Mouse (Mus musculus): ENCODE measurements around the gene Rnase2a. TPM values are rescaled to one million over a fixed set of nuclear protein-coding genes. Genes with fewer than 3 reads are reported as not detected.
A peak's percentile ranks its signal among the peaks of the same experiment; 100 is the strongest.
"Not testable (repeated sequence)": the region's sequence is repeated elsewhere in the genome, so short reads cannot be mapped to it uniquely, and the experiment has no call there.

Rnase2a gene
- total RNA-seq (2015): 5.9 and 6.8 TPM in 2 replicates
- 5.3 and 9.2 TPM in 2 replicates for total RNA-seq (2017)

- ATAC-seq (ENCODE audit: poor library complexity, severe bottlenecking): peak; percentile 82
These were observed at the start of gene Rnase2a for GRCm38 (mm10) chr14:51256041-51256440. Gene Rnase2a, minus strand, starts transcription at chr14:51256112.

GRCm38 (mm10) chr14:51291505-51291904 is 35.6 kb upstream of the Rnase2a start:
- no peak for ATAC-seq (ENCODE audit: poor library complexity, severe bottlenecking)

DNA sequence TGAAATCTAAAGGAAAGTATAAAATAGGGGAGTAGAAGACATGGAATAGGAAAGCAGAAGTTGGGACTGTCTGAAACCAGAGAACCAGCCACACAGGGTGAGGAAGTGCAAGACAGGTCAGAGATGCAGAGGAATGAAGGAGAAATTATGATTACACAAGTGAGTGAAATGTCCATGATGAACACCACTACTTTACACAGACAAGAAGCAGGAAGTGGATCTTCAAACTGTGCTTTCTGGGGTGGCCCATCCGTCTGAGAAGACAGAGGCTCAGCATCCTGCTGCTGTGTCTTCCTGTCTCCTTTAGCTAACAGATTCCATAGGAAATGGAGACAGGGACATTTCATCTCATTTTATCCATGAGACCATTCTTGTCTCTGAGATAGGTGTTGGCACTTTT is 22.6 kb upstream of the Rnase2a start:
- ATAC-seq (ENCODE audit: poor library complexity, severe bottlenecking): peak; percentile 75

- no peak for ATAC-seq (ENCODE audit: poor library complexity, severe bottlenecking)
These were observed 12.8 kb upstream of the Rnase2a start for GRCm38 (mm10) chr14:51268677-51269076.

- peak; percentile 92 for ATAC-seq (ENCODE audit: poor library complexity, severe bottlenecking)
These were observed 10.2 kb upstream of the Rnase2a start for GRCm38 (mm10) chr14:51266113-51266512.

DNA sequence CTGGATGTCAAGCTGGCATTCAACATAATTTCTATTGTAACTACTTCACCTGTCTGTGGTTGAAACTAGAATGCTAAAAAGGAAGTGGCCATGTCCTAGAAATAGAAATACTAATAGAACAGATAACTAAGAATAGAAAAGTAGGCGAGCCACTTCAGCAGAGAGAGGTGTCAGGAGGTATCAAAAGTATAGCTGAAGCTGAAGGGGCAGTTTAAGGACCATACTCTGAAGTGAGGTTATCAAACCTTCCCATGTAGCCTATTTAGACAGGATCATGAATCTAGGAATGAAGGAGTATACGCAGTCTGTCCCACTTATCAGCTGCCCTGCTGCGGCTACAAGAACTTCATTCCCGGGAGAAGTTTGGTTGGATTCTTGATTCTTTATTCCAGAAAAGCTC is 9.8 kb upstream of the Rnase2a start:
- ATAC-seq (ENCODE audit: poor library complexity, severe bottlenecking): no peak

DNA sequence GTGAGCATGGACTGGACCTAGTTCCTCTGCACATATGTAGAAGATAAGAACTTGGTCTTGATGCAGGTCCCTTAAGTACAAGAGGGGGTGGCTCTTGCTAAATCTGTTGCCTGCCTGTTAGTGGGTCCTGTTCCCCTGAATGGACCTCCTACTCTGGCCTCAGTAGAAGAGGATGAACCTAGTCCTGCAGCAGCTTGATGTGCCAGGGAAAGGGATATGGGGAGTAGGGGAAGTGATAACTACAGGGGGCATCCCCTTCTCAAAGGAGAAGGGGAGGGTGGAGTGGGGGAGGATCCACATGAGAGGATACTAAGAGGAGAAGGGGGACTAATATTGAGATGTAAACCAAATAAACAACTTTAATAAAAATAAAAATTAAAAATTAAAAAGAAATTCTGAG is 6.5 kb upstream of the Rnase2a start:
- peak; percentile 89 for ATAC-seq (ENCODE audit: poor library complexity, severe bottlenecking)

DNA sequence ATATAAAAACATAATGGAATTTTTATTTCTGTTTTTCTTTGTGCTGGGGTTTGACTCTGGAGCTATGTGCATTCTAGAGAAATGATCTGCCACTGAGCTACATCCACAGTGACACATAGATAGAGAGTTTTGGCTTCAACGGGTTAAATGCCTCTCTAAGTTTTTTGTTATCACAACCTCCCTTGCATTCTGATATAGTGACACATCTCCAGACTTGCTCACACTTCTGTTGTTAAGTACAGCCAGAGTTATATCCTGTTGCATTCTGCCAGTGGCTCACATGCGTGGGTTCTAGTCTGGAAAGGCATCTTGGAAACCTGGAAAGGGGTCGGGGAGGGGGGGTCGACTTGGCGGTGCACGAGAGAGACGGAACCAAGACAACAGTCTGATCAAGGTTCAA is 3.8 kb upstream of the Rnase2a start:
- ATAC-seq (ENCODE audit: poor library complexity, severe bottlenecking): no peak

GRCm38 (mm10) chr14:51253569-51253968 is 2.3 kb downstream of the Rnase2a start:
- ATAC-seq (ENCODE audit: poor library complexity, severe bottlenecking): peak; percentile 50; the same call in 1 of the 2 replicates

GRCm38 (mm10) chr14:51252206-51252605 is 3.7 kb downstream of the Rnase2a start:
- not testable (repeated sequence) for ATAC-seq (ENCODE audit: poor library complexity, severe bottlenecking)

DNA sequence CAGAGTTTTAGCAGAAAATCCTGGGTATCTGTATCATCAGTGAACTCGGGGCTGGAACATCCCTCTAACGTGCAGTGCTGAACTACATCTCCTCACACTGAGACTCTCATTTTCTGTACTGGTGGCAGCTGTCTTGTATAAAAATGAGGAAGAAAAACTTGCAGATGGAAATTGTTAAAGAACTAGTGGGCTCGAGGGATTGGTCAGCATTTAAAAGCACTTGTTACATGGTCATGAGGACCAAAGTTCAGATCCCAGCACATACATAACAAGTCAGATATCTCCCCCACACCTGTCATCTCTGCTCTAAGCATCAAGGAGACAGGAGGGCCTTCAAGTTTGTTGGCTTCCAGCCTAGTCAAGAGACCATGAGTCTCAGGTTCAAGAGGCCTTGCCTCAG is 5.6 kb downstream of the Rnase2a start:
- no peak for ATAC-seq (ENCODE audit: poor library complexity, severe bottlenecking)

- no peak for ATAC-seq (ENCODE audit: poor library complexity, severe bottlenecking)
These were observed 8.2 kb downstream of the Rnase2a start for GRCm38 (mm10) chr14:51247736-51248135.

GRCm38 (mm10) chr14:51240899-51241298 is 15.0 kb downstream of the Rnase2a start:
- ATAC-seq (ENCODE audit: poor library complexity, severe bottlenecking): peak; percentile 53

DNA sequence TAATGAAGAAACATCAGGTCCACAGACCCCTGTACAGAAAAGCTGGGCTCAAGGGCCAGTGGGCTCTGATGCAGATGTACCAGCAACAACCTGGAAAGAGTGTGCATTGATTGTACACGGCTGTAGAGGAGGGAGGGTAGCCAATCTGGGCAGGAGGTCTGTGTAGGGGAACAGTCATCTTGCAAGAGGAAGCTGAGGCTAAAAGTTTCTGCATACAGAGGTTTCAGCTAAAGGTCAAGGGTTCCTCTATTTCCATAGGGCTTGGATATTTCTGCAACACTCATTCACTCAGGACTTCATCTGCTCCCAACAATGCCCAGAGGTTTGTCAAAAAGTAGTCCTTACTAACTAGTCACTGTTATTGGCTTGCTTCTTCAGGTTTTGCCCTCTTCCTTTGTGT is 18.4 kb downstream of the Rnase2a start:
- peak; percentile 91 for ATAC-seq (ENCODE audit: poor library complexity, severe bottlenecking)

DNA sequence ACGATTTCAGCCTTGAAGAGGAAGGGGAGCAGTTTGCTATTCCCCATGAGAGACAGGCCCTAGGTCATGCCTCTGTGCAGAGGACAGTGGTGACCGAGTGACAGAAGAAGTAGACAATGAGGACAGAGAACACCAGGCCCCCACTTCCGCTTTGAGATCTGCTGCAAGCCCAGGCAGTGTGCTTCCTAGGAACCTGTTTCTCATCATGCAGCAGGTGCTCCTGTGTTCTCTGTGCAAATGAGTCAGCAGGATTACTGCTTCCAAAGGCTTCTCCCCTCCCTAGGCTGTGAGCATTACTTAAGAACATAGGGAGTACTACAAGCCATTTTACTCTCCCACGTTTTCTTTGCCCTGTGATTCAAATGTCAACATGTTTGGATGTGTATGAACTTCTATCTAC is 26.3 kb downstream of the Rnase2a start:
- ATAC-seq (ENCODE audit: poor library complexity, severe bottlenecking): peak; percentile 33

DNA sequence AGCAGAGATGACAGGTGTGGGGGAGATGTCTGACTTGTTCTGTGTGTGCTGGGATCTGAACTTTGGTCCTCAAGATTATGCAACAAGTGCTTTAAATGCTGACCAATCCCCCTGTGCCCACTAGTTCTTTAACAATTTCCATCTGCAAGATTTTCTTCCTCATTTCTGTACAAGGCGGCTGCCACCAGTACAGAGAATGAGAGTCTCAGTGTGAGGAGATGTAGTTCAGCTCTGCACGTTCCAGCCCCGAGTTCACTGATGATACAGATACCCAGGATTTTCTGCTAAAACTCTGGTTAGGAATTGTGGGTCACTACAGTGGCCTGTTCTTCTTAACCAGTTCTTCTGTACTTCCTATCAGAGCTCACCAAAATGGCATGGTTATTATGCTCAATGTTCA is 35.8 kb downstream of the Rnase2a start:
- ATAC-seq (ENCODE audit: poor library complexity, severe bottlenecking): not testable (repeated sequence)

Other genes starting within 250 kb of the Rnase2a start
- not detected in 2 replicates for gene Rnase10, start 248.4 kb downstream of the Rnase2a start, total RNA-seq (2015)
- gene Rnase10, start 248.4 kb downstream of the Rnase2a start, total RNA-seq (2017): not detected in 2 replicates
- 0.11 TPM in 1 of 2 replicates, not detected in the other for gene Rnase9, start 214.2 kb downstream of the Rnase2a start, total RNA-seq (2015)
- gene Rnase9, start 214.2 kb downstream of the Rnase2a start, total RNA-seq (2017): not detected in 2 replicates
- gene Rnase11, start 205.9 kb downstream of the Rnase2a start, total RNA-seq (2015): not detected in 2 replicates
- gene Rnase11, start 205.9 kb downstream of the Rnase2a start, total RNA-seq (2017): not detected in 2 replicates
- gene Rnase12, start 198.5 kb downstream of the Rnase2a start, total RNA-seq (2015): 11.4 and 11.6 TPM in 2 replicates
- 8.2 and 10.4 TPM in 2 replicates for gene Rnase12, start 198.5 kb downstream of the Rnase2a start, total RNA-seq (2017)
- gene Olfr750, start 181.7 kb downstream of the Rnase2a start, total RNA-seq (2015): not detected in 2 replicates
- gene Olfr750, start 181.7 kb downstream of the Rnase2a start, total RNA-seq (2017): not detected in 2 replicates
- 36.2 and 44.8 TPM in 2 replicates for gene Rnase4, start 165.0 kb downstream of the Rnase2a start, total RNA-seq (2015)
- gene Rnase4, start 165.0 kb downstream of the Rnase2a start, total RNA-seq (2017): 21.0 and 22.3 TPM in 2 replicates
- 8.2 and 10.0 TPM in 2 replicates for gene Ang, start 165.0 kb downstream of the Rnase2a start, total RNA-seq (2015)
- gene Ang, start 165.0 kb downstream of the Rnase2a start, total RNA-seq (2017): 9.4 and 13.7 TPM in 2 replicates
- gene Eddm3b, start 141.7 kb downstream of the Rnase2a start, total RNA-seq (2015): not detected in 2 replicates
- not detected in 2 replicates for gene Eddm3b, start 141.7 kb downstream of the Rnase2a start, total RNA-seq (2017)
- 288 and 294 TPM in 2 replicates for gene Rnase6, start 132.2 kb downstream of the Rnase2a start, total RNA-seq (2015)
- gene Rnase6, start 132.2 kb downstream of the Rnase2a start, total RNA-seq (2017): 303 and 351 TPM in 2 replicates
- not detected in 2 replicates for gene Rnase1, start 109.3 kb downstream of the Rnase2a start, total RNA-seq (2015)
- gene Rnase1, start 109.3 kb downstream of the Rnase2a start, total RNA-seq (2017): not detected in 2 replicates
- 7.5 and 8.9 TPM in 2 replicates for gene Rnase2b, start 93.9 kb downstream of the Rnase2a start, total RNA-seq (2015)
- gene Rnase2b, start 93.9 kb downstream of the Rnase2a start, total RNA-seq (2017): 0.92 and 4.3 TPM in 2 replicates
- not detected in 2 replicates for gene Ang2, start 57.0 kb downstream of the Rnase2a start, total RNA-seq (2015)
- gene Ang2, start 57.0 kb downstream of the Rnase2a start, total RNA-seq (2017): not detected in 2 replicates
- not detected in 2 replicates for gene Ear14, start 52.7 kb downstream of the Rnase2a start, total RNA-seq (2015)
- not detected in 2 replicates for gene Ear14, start 52.7 kb downstream of the Rnase2a start, total RNA-seq (2017)
- gene Gm7247, start 105.6 kb upstream of the Rnase2a start, total RNA-seq (2015): not detected in 2 replicates
- not detected in 2 replicates for gene Gm7247, start 105.6 kb upstream of the Rnase2a start, total RNA-seq (2017)
- not detected in 2 replicates for gene Vmn2r88, start 154.7 kb upstream of the Rnase2a start, total RNA-seq (2015)
- not detected in 2 replicates for gene Vmn2r88, start 154.7 kb upstream of the Rnase2a start, total RNA-seq (2017)
- not detected in 2 replicates for gene Vmn2r89, start 195.7 kb upstream of the Rnase2a start, total RNA-seq (2015)
- not detected in 2 replicates for gene Vmn2r89, start 195.7 kb upstream of the Rnase2a start, total RNA-seq (2017)